Mouse (Mus musculus): Measurements from ENCODE around the gene Bend5.

- TF ChIP-seq EP300 (optimal IDR thresholded peaks at IDR 0.05): no peak
- TF ChIP-seq CTCF (IDR thresholded peaks at IDR 0.05; ENCODE audit: low read depth): no peak
Measured at GRCm38 (mm10) chr4:111425170-111425569, 10.4 kb downstream of the Bend5 start.

Data from stomach, postnatal 0 days (tissue).